Mouse (Mus musculus) monocyte, adult 59 days (primary cell): ENCODE data around the gene Dixdc1. TPM values are rescaled to one million over a fixed set of nuclear protein-coding genes. Genes with fewer than 3 reads are reported as not detected.

Source experiments
- total RNA-seq, 2 experiments: library from RNA; stranded (reverse); gene quantifications; one replicate each; pipeline ENCODE4 v1.2.4; 2023

Gene Dixdc1
- total RNA-seq, result not detected

DNA sequence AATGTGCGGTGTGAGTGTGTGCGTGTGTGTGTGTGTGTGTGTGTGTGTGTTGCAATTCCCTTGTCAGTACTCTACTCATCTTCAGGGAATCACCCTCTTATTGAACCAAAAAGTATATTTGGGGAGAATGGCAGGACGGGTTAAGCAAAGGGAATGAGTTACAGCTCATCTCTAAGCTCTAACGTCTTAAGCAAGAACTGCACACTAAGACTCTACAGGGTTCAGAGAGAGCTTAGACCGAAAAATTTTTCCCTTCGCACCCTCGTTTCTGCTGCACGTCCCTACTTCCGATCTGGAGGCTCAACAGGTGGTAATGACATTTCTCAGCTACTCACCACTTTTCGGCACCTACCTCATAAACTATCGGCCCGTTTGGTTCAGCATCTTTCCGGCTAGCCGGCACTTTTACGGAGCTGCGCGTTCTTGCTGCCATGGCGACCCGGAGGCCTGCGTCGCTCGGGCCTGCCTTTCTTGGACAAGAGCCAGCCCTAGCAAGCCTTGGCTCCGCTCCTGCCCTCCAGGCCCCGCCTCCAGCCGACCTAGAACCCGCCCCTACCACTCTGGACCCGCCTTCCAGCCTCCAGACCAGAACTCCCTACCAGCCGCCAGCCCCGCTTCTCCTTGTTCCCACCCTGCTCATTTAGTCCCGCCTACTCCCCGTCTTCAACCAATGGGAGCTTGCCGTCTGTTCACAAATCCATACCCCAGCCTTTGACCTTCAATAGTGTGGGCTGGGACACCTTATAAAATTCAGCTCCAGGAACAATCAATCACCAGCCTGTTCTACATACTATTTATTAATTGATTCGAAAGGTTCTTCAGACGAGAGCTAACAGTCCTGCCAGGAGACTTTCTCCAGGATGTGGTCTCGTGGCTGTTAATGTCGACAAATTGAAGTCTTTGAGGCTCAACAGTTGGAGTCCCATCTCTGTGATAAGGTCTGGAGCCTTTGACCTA lies at the start of gene Dixdc1:
TSS of gene Dixdc1 (minus strand) at position 604 of the 957 bp plus-strand sequence.

DNA sequence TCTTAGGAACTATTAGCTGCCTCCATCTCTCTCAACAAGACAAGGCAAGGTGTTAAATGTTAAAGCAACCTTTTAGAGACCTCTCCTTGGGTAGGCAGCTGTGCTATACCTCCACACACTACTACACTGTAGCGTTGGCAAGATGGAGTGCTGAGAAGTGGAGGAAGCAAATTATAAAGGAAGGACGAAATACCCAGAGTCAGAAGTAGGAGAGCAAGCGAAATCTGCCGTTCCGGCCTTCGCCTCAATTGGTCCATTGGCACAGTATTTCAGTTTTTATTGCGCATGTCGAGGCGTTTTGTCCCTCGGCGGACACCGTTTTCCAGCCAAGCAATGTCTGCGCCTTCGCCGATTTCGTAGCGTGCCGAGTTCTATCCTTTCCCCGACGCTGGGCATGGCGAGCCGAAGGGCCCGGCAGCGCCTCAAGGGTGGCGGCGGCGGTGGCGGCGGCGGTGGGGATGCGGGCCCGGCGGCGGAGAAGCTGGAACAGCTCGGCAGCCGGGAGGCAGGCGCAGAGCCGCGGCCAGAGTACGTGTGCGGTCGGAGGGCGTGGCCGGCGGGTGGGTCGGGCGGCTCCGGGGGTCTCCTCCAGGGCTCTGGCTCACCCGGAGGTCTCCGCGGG lies 35.8 kb upstream of the Dixdc1 start, which contains the start of the genes Alg9 and 1110032A03Rik:
TSS of gene Alg9 (plus strand) at position 29 of the 622 bp plus-strand sequence.
TSS of gene 1110032A03Rik (minus strand) at position 530 of the 622 bp plus-strand sequence.

DNA sequence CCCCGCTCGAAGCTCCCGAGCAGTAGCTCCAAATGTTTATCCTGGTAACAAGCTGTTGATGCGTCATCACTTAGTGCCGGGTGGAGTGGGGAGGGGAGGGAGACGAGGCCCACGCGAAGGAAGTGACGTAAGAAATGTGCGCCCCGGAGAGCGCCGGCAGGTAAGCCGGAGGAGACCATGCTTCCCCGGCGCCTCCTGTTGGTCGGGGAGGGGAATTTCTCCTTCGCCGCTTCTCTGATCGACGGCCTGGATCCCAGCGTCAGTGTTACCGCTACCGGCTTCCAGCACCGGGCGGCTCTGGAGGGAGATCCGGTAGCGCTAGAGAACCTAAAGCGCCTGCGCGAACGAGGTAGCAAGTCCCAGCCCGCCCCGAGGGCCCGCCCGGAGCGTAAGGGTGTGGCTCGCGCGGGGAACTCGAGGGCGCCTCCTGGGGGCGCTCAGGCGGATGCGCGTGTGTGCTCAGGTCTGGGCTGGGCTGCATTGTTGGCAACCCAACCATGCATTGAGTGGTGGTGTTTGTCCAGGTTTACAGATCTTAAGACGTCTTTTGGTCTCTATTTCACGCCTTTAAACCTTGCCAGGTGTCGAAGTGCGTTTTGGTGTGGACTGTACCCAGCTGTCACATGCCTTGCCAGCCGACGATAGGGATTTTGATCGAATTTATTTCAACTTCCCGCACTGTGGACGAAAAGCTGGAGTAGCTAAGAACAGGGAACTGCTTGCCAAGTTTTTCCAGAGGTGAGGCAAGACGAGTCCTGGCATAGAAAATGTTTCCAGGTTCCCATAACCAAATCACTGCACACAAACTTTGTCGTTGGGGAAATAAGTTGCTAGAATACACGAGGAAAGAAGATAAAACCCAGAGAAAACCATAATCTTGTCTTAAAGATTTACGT lies 29.0 kb upstream of the Dixdc1 start, which contains the start of gene Fdxacb1:
TSS of gene Fdxacb1 (plus strand) at position 130 of the 896 bp plus-strand sequence.

DNA sequence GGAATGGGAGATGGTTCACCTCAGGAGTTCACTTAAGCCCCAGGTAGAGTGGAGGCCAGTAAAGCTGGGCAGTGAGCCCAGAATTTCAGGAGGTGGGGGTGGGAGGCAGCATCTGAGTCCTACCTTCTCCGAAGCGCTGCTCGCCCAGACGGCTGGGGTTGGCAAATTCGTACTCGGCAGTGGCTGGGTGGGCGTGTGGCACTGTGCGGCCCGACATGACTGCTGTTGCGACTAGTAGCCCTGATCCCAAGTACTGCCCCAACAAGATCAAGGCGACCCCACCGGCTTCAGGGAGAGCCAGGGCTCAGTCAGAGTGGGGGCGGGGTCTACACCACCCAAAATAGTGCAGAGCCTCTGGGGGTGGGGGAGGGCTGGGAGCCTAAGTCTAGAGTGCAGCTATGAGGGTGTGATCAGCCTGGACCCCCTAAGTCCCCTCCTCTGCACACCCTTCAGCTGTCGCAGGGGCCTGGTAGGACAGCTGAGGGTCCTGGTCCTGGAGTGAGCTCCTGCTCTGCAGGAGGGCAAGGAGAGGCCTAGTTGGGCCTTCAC lies 12.8 kb upstream of the Dixdc1 start, which contains the start of gene Hspb2:
TSS of gene Hspb2 (minus strand) at position 301 of the 549 bp plus-strand sequence.

DNA sequence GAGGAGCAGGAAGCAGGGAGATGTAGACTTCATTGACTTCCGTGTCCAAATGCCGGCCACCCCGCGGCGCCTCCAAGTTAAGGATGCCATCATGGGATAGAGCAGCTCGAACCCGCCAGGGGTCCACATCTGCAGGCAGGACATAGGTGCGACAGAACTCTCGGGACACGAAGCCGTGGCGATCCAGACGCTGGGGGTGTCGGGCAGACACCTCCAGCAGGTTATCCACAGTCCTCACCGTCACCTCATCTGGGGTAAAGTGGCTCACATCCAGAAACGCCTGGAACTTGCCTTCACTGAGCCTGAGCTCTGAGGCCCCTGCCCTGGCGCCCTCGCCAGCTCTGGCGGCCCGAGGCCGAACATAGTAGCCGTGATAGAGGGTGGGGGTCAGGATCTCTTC lies 12.0 kb upstream of the Dixdc1 start, which contains the start of gene Cryab:
TSS of gene Cryab (plus strand) at position 3 of the 400 bp plus-strand sequence.

DNA sequence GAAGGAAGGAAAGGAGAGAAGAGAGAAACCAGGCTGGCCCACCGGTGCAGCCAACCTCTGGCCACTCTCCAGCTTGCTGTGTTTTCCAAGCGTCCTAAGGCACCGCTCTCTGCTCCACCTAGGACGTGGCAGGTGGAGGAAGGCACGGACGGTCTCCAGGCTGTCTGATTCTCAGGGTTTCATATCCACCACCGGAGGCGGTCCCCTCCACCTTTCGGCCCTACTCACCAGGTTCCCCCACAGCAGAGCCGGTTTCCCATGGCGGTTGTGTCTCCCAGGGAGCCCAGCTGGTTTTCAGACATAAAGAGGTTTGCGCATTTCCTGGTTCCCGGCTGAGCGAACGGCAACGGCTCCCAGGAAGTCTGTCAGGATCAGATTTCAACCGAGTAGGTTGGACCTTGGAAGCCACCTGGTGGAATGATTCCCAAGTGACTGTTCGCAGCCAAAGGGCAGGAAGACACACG lies 6.9 kb upstream of the Dixdc1 start, which contains the start of gene 2310030G06Rik:
TSS of gene 2310030G06Rik (minus strand) at position 323 of the 464 bp plus-strand sequence.

DNA sequence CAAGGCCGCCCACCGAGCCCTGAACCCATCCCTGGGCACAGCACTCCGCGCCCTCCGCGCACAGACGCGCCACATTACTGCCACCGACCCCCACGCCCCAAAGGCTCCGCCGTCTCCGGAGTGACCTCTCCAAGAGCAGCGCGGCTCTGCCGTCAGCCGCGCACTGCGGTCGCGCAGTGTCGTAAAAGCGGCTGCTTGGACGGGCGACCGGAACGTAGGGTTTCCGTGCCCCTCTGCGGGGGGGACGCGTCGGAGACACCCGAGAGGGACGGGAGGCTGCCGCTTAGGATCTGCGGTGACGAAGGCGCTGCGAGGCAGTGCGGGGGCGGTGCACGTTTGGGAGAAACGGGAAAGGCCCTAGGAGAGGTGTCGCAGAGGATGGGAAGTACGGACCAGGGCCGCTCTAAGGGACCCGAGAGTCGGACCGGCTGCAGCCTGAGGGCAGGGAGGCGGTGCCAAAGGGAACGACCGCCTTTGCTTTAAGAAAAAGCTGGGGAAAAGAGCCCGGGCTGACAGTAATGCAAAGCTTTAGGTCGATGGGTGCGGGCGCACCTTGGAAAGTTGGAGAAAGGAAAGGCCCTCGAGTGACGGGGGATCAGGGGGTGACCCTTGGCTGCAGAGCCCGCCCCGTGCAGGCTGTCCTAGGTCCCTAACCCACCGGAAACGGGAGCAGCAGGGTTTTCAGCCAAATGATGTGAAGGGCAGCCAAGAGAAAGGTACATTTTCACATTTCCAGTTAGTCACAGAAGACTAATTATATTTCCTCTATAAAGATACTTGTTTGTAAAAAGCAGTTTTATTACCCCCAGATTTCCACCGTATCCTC lies 79.7 kb downstream of the Dixdc1 start, which contains the start of gene Dlat:
TSS of gene Dlat (minus strand) at position 389 of the 826 bp plus-strand sequence.

DNA sequence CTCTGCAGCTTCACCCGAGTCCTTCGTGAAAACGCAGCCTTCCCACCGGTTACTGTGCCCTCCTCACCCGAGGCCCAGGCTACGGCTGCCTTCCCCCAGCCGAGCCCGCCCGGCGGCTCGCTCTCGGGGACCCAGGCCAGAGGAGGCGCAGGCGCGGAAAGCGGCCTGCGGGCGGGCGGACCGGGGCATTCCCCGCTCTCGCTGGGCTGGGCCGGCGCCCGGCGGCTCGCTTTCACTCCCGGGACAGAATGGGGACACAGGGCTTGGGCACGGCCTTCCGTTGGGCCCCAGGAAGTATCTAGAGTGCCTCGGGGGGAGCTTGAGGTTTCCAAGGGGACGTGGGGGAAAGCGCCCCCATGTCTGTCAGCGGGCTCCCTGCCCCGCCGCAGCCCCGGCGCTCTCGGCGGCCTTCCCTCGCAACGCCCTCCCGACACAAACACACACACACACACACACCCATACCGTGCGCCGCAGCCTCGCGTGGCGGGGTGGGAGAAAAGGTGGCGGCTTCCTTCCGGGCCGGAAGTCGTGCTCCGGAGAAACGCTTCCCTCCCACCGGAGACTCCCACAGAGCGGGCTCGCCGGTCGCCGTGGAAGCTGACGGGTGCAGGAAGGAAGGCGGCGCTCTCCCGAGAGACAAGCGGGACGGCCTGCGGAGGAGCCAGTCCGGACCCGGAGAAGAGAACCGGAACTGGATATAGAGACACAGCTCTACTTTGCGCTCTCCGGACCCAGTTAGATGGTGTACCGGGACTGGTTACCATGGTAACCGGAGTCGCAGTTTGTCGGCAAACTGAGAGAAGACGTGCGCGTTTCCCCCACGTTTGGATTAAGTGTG lies 122.3 kb downstream of the Dixdc1 start, which contains the start of the genes Pih1d2 and Nkapd1:
TSS of gene Pih1d2 (plus strand) at position 556 of the 838 bp plus-strand sequence.
TSS of gene Nkapd1 (minus strand) at position 699 of the 838 bp plus-strand sequence.

Other genes with a start within 250 kb of the Dixdc1 start
- not detected for gene Plet1, start 245.0 kb downstream of the Dixdc1 start, total RNA-seq
- gene Pts, start 210.8 kb downstream of the Dixdc1 start, total RNA-seq, result 10 to 100 TPM; 46.4 to 59.4 TPM
- 10 to 100 TPM; 75.6 to 81.6 TPM for gene Il18, start 184.7 kb downstream of the Dixdc1 start, total RNA-seq
- 1 to 10 TPM; 7.6 to 8.3 TPM for gene Bco2, start 184.3 kb downstream of the Dixdc1 start, total RNA-seq
- gene Tex12, start 178.2 kb downstream of the Dixdc1 start, total RNA-seq, result not detected
- 10 to 100 TPM; 70.1 to 82.1 TPM for gene Sdhd, start 135.7 kb downstream of the Dixdc1 start, total RNA-seq
- 10 to 100 TPM; 51.5 to 54.9 TPM for gene Timm8b, start 135.6 kb downstream of the Dixdc1 start, total RNA-seq
- under 1 TPM in 1 of 2 experiments, not detected in 1; 0.43 TPM for gene Pih1d2, start 122.2 kb downstream of the Dixdc1 start, total RNA-seq
- 10 to 100 TPM; 19.4 to 23.7 TPM for gene Nkapd1, start 122.1 kb downstream of the Dixdc1 start, total RNA-seq
- gene Dlat, start 79.7 kb downstream of the Dixdc1 start, total RNA-seq, result 10 to 100 TPM; 27.2 to 27.5 TPM
- not detected for gene 2310030G06Rik, start 7.0 kb upstream of the Dixdc1 start, total RNA-seq
- gene Cryab, start 11.8 kb upstream of the Dixdc1 start, total RNA-seq, result 1 to 10 TPM; 2.0 to 4.1 TPM
- gene Hspb2, start 12.8 kb upstream of the Dixdc1 start, total RNA-seq, result not detected
- 10 to 100 TPM in 1 of 2 experiments, 1 to 10 TPM in 1; 10.0 to 12.1 TPM for gene Fdxacb1, start 28.7 kb upstream of the Dixdc1 start, total RNA-seq
- 10 to 100 TPM; 13.0 to 18.8 TPM for gene Alg9, start 35.5 kb upstream of the Dixdc1 start, total RNA-seq
- gene 1110032A03Rik, start 36.0 kb upstream of the Dixdc1 start, total RNA-seq, result 10 to 100 TPM in 1 of 2 experiments, 1 to 10 TPM in 1; 9.5 to 15.7 TPM
- gene Ppp2r1b, start 105.8 kb upstream of the Dixdc1 start, total RNA-seq, result 10 to 100 TPM; 27.8 to 30.5 TPM